Mouse (Mus musculus): ENCODE data around the gene Mllt10. TPM values are rescaled to one million over a fixed set of nuclear protein-coding genes. Genes with fewer than 3 reads are reported as not detected.

The Mllt10 gene
- polyA plus RNA-seq, 1 experiment from 2014 or later: 40.8 TPM

DNA sequence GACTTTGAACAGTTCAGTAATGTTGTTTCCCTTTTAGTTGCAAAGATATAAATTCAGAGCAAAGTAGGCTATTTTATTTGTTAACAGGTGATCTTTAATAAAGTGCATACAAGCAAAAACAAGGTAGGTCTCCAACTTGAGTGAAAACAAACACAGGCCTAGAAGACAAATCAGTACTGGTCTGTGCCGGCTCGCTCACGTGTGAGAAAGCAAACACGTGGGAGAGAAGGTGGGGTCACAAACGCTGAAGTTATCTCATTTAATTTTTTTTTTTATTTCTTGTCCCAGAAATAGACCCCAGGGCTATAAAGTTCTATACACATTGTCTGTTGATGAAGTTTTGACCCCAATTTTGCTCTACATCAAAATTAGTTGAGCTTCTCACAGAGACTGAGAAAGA is 29.9 kb upstream of the Mllt10 start:
- H3K4me3 ChIP-seq (ENCODE audit: low read depth, low read length): no peak overlapping the region

GRCm38 (mm10) chr2:18025781-18026115 is 29.3 kb upstream of the Mllt10 start:
- Histone ChIP-seq H3K9me3 (replicated peaks; ENCODE audit: control insufficient read depth, low read length) (no peaks in the 10 kb centered on the region), H3K36me3 (replicated peaks; ENCODE audit: control insufficient read depth, insufficient read depth, low read depth, low read length) (no peaks in the 10 kb centered on the region), H3K4me2 (ENCODE audit: low read depth, low read length) (peak overlapping the region; percentile 92), H3K27ac (replicated peaks; ENCODE audit: low read depth, low read length) (peak overlapping the region; percentile 28; the same call in 1 of the 2 replicates), H3K4me1 (ENCODE audit: control insufficient read depth, insufficient read depth, low read length) (no peaks in the 10 kb centered on the region), H3K4me3 (ENCODE audit: low read depth, low read length) (peak overlapping the region; percentile 46), H3K9ac (replicated peaks; ENCODE audit: low read length) (peak overlapping the region; percentile 65), H3K27me3 (ENCODE audit: control insufficient read depth, insufficient read depth, low read length) (no peaks in the 10 kb centered on the region)
- peak; percentile 6 for DNase-seq (ENCODE audit: low spot score)
- WGBS: under 1% methylated on average over 14 of the region's 14 CpGs
- ATAC-seq (replicated peaks; ENCODE audit: insufficient number of reproducible peaks, low FRiP score, low TSS enrichment, low read depth): no peak

More for the DNA sequence above, 29.9 kb upstream of the Mllt10 start:
- DNase-seq (ENCODE audit: low spot score) (peak; percentile 19), ATAC-seq (replicated peaks; ENCODE audit: insufficient number of reproducible peaks, low FRiP score, low TSS enrichment, low read depth) (no peak)
- 40% methylated on average over 5 of the region's 5 CpGs for WGBS
- no peak overlapping the region for H3K27ac ChIP-seq (replicated peaks; ENCODE audit: low read depth, low read length)
- no peak overlapping the region for H3K4me2 ChIP-seq (ENCODE audit: low read depth, low read length)
- no peaks in the 10 kb centered on the region for H3K27me3 ChIP-seq (ENCODE audit: control insufficient read depth, insufficient read depth, low read length)
- no peak overlapping the region for H3K9ac ChIP-seq (replicated peaks; ENCODE audit: low read length)
- H3K36me3 ChIP-seq (replicated peaks; ENCODE audit: control insufficient read depth, insufficient read depth, low read depth, low read length): no peaks in the 10 kb centered on the region
- no peaks in the 10 kb centered on the region for H3K9me3 ChIP-seq (replicated peaks; ENCODE audit: control insufficient read depth, low read length)
- H3K4me1 ChIP-seq (ENCODE audit: control insufficient read depth, insufficient read depth, low read length): no peaks in the 10 kb centered on the region

DNA sequence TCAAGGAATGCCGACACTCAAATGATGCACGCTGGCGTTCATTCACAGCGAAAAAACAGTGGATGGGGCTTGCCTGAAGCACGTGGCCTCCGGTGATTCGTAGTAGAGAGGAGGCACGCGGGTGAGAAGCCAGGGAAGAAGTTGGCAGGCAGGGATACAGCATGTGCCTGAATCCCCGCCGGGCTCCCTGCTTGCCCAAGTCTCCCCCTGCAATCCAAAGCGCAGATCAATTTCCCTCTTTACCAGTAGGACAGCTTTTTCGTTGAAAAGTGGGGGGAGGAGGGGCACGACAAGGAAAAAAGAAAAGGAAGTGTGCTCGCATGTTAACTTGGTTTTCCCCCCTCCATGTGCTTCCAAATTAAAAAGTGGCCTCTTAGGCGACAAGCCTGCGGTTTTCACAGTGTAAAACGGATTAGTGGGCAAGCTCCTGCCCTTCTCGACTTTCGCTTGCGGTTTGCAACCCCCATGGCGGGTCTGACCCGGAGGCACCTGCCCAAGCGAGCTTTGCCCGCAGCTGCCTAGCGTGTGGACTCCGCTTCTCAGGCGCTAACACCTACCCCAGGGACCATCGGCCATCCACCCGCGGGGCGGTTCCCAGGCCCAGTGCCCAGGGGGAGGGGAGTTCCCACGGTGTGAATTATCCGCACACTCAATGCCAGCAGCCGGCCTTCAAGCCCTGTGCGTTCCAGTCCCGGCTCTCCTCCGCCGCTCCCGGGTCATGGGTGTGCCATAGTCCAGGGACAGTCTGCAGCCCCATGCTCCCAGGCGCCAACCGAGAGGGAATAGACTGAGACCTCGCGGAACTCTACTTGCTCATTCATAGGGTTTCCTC is 28.7 kb upstream of the Mllt10 start:
- H3K4me1 ChIP-seq (ENCODE audit: control insufficient read depth, insufficient read depth, low read length): no peaks in the 10 kb centered on the region; the same call in 1 of the 2 replicates
- H3K27ac ChIP-seq (replicated peaks; ENCODE audit: low read depth, low read length): peak overlapping the region; percentile 28; the same call in 1 of the 2 replicates
- peak; percentile 12 for ATAC-seq (replicated peaks; ENCODE audit: insufficient number of reproducible peaks, low FRiP score, low TSS enrichment, low read depth)
- peak overlapping the region; percentile 65 for H3K9ac ChIP-seq (replicated peaks; ENCODE audit: low read length)
- H3K27me3 ChIP-seq (ENCODE audit: control insufficient read depth, insufficient read depth, low read length): no peaks in the 10 kb centered on the region
- peak; percentile 69 for DNase-seq (ENCODE audit: low spot score)
- peak overlapping the region; percentile 92 for H3K4me2 ChIP-seq (ENCODE audit: low read depth, low read length)
- no peaks in the 10 kb centered on the region for H3K9me3 ChIP-seq (replicated peaks; ENCODE audit: control insufficient read depth, low read length)
- peak overlapping the region; percentile 46 for H3K4me3 ChIP-seq (ENCODE audit: low read depth, low read length)
- H3K36me3 ChIP-seq (replicated peaks; ENCODE audit: control insufficient read depth, insufficient read depth, low read depth, low read length): no peaks in the 10 kb centered on the region
- whole genome bisulfite sequencing: under 1% methylated on average over 44 of the region's 44 CpGs

- peak overlapping the region; percentile 99 for H3K27ac ChIP-seq (replicated peaks; ENCODE audit: low read depth, low read length)
- ATAC-seq (replicated peaks; ENCODE audit: insufficient number of reproducible peaks, low FRiP score, low TSS enrichment, low read depth) (peak; percentile 91), DNase-seq (ENCODE audit: low spot score) (peak; percentile 99)
- H3K9ac ChIP-seq (replicated peaks; ENCODE audit: low read length): peak overlapping the region; percentile 95
- peaks cover 3% of the 10 kb centered on the region; the same call in 1 of the 2 replicates for H3K4me1 ChIP-seq (ENCODE audit: control insufficient read depth, insufficient read depth, low read length)
- 0% methylated on average over 43 of the region's 44 CpGs for WGBS
- H3K4me3 ChIP-seq (ENCODE audit: low read depth, low read length): peak overlapping the region; percentile 46
- H3K9me3 ChIP-seq (replicated peaks; ENCODE audit: control insufficient read depth, low read length): no peaks in the 10 kb centered on the region
- H3K27me3 ChIP-seq (ENCODE audit: control insufficient read depth, insufficient read depth, low read length): no peaks in the 10 kb centered on the region
- H3K36me3 ChIP-seq (replicated peaks; ENCODE audit: control insufficient read depth, insufficient read depth, low read depth, low read length): no peaks in the 10 kb centered on the region
- peak overlapping the region; percentile 92 for H3K4me2 ChIP-seq (ENCODE audit: low read depth, low read length)
Measured at GRCm38 (mm10) chr2:18027448-18028139, 27.4 kb upstream of the Mllt10 start.

DNA sequence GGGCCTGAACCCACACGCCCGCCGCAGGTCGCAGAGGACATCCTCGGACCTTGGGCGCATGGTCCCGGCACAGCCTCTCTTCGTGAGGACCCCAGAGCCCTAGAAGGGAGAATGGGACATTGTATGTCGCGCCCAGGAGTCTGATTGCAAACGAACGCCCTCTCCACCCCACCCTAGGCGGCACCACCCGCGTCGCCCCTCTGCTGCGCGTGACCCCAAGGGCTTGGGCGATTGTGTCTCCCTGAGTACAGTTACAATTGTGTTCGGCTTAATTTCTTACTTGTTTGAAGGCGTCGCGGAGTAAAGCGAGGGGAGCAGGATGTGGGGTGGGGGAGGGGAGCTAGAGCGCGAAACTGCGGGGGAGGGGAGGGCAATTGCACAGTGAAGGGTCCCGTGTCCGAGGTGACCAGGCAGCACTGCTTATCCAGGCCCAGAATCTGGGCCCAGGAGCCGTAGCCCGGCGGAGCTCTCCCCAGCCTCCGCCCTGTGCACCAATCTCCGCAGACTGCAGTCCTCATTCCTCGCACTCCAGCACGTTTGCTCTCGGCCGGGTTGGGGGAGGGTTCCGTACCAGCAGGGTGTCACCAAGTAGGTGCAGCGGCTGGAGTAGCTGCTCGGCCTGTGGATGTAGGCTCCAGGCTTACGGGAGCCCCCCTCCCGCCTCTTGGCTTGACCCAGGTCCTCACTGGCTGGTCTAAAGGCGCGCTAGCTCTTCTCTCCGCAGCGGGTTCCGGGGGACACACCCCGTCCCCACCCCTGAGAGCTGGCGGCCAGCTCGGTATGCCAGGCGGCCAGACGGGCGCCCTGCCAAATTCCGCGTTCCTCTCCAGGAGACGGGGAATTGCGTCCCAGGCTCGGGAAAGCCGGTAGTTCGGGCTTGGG is 26.7 kb upstream of the Mllt10 start:
- H3K36me3 ChIP-seq (replicated peaks; ENCODE audit: control insufficient read depth, insufficient read depth, low read depth, low read length): no peaks in the 10 kb centered on the region
- H3K27ac ChIP-seq (replicated peaks; ENCODE audit: low read depth, low read length): peak overlapping the region; percentile 99
- H3K27me3 ChIP-seq (ENCODE audit: control insufficient read depth, insufficient read depth, low read length): no peaks in the 10 kb centered on the region
- under 1% methylated on average over 58 of the region's 61 CpGs for WGBS
- peak overlapping the region; percentile 95 for H3K9ac ChIP-seq (replicated peaks; ENCODE audit: low read length)
- peak overlapping the region; percentile 92 for H3K4me2 ChIP-seq (ENCODE audit: low read depth, low read length)
- DNase-seq (ENCODE audit: low spot score) (peak; percentile 74), ATAC-seq (replicated peaks; ENCODE audit: insufficient number of reproducible peaks, low FRiP score, low TSS enrichment, low read depth) (peak; percentile 63)
- peaks cover 4% of the 10 kb centered on the region; the same call in 1 of the 2 replicates for H3K4me1 ChIP-seq (ENCODE audit: control insufficient read depth, insufficient read depth, low read length)
- peak overlapping the region; percentile 46 for H3K4me3 ChIP-seq (ENCODE audit: low read depth, low read length)
- no peaks in the 10 kb centered on the region for H3K9me3 ChIP-seq (replicated peaks; ENCODE audit: control insufficient read depth, low read length)

- Histone ChIP-seq H3K4me1 (ENCODE audit: control insufficient read depth, insufficient read depth, low read length) (peaks cover 8% of the 10 kb centered on the region), H3K27ac (replicated peaks; ENCODE audit: low read depth, low read length) (no peak overlapping the region), H3K27me3 (ENCODE audit: control insufficient read depth, insufficient read depth, low read length) (no peaks in the 10 kb centered on the region), H3K4me3 (ENCODE audit: low read depth, low read length) (no peak overlapping the region), H3K36me3 (replicated peaks; ENCODE audit: control insufficient read depth, insufficient read depth, low read depth, low read length) (no peaks in the 10 kb centered on the region), H3K4me2 (ENCODE audit: low read depth, low read length) (no peak overlapping the region), H3K9me3 (replicated peaks; ENCODE audit: control insufficient read depth, low read length) (no peaks in the 10 kb centered on the region), H3K9ac (replicated peaks; ENCODE audit: low read length) (0 out of 2 replicates have a peak overlapping the region, but pooled peaks have one; percentile 25)
- WGBS: 56% methylated on average over 7 of the region's 7 CpGs
- peak; percentile 25 for DNase-seq (ENCODE audit: low spot score)
- ATAC-seq (replicated peaks; ENCODE audit: insufficient number of reproducible peaks, low FRiP score, low TSS enrichment, low read depth): no peak
Measured at GRCm38 (mm10) chr2:18029656-18030055, 25.4 kb upstream of the Mllt10 start.

DNA sequence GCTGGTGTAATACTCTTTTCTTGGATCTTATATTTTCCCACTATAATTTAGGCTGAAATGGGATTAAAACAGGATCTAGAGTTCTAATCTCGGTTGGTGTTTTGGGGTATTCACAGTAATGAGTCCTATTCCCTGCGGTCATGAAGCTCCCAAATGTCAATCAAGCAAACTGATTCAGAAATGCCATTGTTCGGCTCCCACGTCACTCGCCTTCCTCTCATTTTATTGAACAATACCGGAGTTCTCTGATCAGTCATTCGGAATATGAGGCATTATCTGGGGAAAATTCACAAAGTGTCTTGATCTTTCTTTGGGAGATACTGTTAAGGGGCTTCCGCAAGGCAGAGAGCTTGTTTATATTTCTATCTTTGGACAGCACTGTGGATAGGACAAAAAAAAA is 24.5 kb upstream of the Mllt10 start:
- Histone ChIP-seq H3K9ac (replicated peaks; ENCODE audit: low read length) (no peak overlapping the region), H3K36me3 (replicated peaks; ENCODE audit: control insufficient read depth, insufficient read depth, low read depth, low read length) (no peaks in the 10 kb centered on the region), H3K4me2 (ENCODE audit: low read depth, low read length) (peak overlapping the region; percentile 91), H3K9me3 (replicated peaks; ENCODE audit: control insufficient read depth, low read length) (no peaks in the 10 kb centered on the region), H3K27ac (replicated peaks; ENCODE audit: low read depth, low read length) (no peak overlapping the region; the same call in 1 of the 2 replicates), H3K4me3 (ENCODE audit: low read depth, low read length) (peak overlapping the region; percentile 39; the same call in 1 of the 2 replicates), H3K4me1 (ENCODE audit: control insufficient read depth, insufficient read depth, low read length) (peaks cover 8% of the 10 kb centered on the region), H3K27me3 (ENCODE audit: control insufficient read depth, insufficient read depth, low read length) (no peaks in the 10 kb centered on the region)
- peak; percentile 69 for DNase-seq (ENCODE audit: low spot score)
- 13% methylated on average over 8 of the region's 8 CpGs for WGBS
- no peak for ATAC-seq (replicated peaks; ENCODE audit: insufficient number of reproducible peaks, low FRiP score, low TSS enrichment, low read depth)
